Mouse (Mus musculus) heart, embryonic 16.5 days (tissue): ENCODE data around the gene Pkn2. TPM values are rescaled to one million over a fixed set of nuclear protein-coding genes. Genes with fewer than 3 reads are reported as not detected.

ENCODE experiments used
- polyA plus RNA-seq: library from polyadenylated mRNA; unstranded; fragments of >200 nt; fragmentation: Nextera tagmentation; extraction: Ambion mirVana; gene quantifications from 2 replicates; pipeline ENCODE4 v1.2.1, GENCODE M21; 2015

Pkn2 gene
- polyA plus RNA-seq, 1 experiment from 2014 or later: 31.5 TPM

Other genes starting within 250 kb of the Pkn2 start
- 14.9 and 15.6 TPM in 2 replicates for gene Kyat3, start 181.0 kb downstream of the Pkn2 start, polyA plus RNA-seq
- 65.1 and 76.5 TPM in 2 replicates for gene Gtf2b, start 117.0 kb downstream of the Pkn2 start, polyA plus RNA-seq